Mouse (Mus musculus) adrenal gland, postnatal 14 days (tissue): Measurements from ENCODE around the gene Stra6. TPM values are rescaled to one million over a fixed set of nuclear protein-coding genes. Genes with fewer than 3 reads are reported as not detected.

Experiments used
- DNase-seq: peaks from one replicate; pipeline ENCODE4 v3.0.0; 2021; ENCODE audit warnings: mixed read lengths
- total RNA-seq: library from RNA; stranded (reverse); gene quantifications from 2 replicates; pipeline ENCODE4 v1.2.3, GENCODE M21; 2021

Stra6 gene
- total RNA-seq, 1 experiment from 2014 or later: 0.96 TPM

- no peak for DNase-seq
Observed at GRCm38 (mm10) chr9:58174818-58175251, 111.2 kb downstream of the Stra6 start.

- DNase-seq: peak; percentile 21
Observed at GRCm38 (mm10) chr9:58175745-58176487, 112.3 kb downstream of the Stra6 start.

GRCm38 (mm10) chr9:58177165-58177564 is 113.6 kb downstream of the Stra6 start:
- DNase-seq: no peak

GRCm38 (mm10) chr9:58179390-58179789 is 115.8 kb downstream of the Stra6 start:
- DNase-seq: no peak

- DNase-seq: no peak
Observed at GRCm38 (mm10) chr9:58184456-58184855, 120.9 kb downstream of the Stra6 start.

GRCm38 (mm10) chr9:58194222-58194621 is 130.6 kb downstream of the Stra6 start:
- DNase-seq: no peak

- DNase-seq: no peak
Observed at GRCm38 (mm10) chr9:58195671-58196070, 132.1 kb downstream of the Stra6 start.

- DNase-seq: no peak
Observed at GRCm38 (mm10) chr9:58196141-58196540, 132.6 kb downstream of the Stra6 start.

- DNase-seq: peak; percentile 51
Observed at GRCm38 (mm10) chr9:58196610-58197567, 133.3 kb downstream of the Stra6 start.

GRCm38 (mm10) chr9:58197781-58198701 is 134.5 kb downstream of the Stra6 start:
- DNase-seq: peak; percentile 70

- DNase-seq: no peak
Observed at GRCm38 (mm10) chr9:58198801-58199371, 135.3 kb downstream of the Stra6 start.

- DNase-seq: no peak
Observed at GRCm38 (mm10) chr9:58199381-58200269, 136.0 kb downstream of the Stra6 start.

GRCm38 (mm10) chr9:58200270-58201090 is 136.9 kb downstream of the Stra6 start:
- no peak for DNase-seq

GRCm38 (mm10) chr9:58201091-58201842 is 137.7 kb downstream of the Stra6 start:
- no peak for DNase-seq

- no peak for DNase-seq
Observed at GRCm38 (mm10) chr9:58201861-58202549, 138.4 kb downstream of the Stra6 start.

- DNase-seq: no peak
Observed at GRCm38 (mm10) chr9:58202676-58203453, 139.3 kb downstream of the Stra6 start.
